Mouse (Mus musculus) CH12.LX (cell line): ENCODE measurements around the gene Galnt14.

ENCODE experiments used
- BHLHE40 ChIP-seq: IDR thresholded peaks from 2 replicates; pipeline ENCODE4 v1.6.1; 2011; ENCODE audit warnings: mild to moderate bottlenecking, low read depth, low read length, improper control_type of control experiment
- CTCF ChIP-seq, 2 experiments: IDR thresholded peaks in 1 of 2; conservative IDR thresholded peaks in 1 of 2; 2 replicates each; pipeline ENCODE4 v1.5.1; 2011 to 2012; ENCODE audit warnings: low read depth in 2 of 2, low read length in 2 of 2, improper control_type of control experiment in 1 of 2, inconsistent platforms in 1 of 2, mild to moderate bottlenecking in 1 of 2, moderate library complexity in 1 of 2
- EP300 ChIP-seq: IDR thresholded peaks from 2 replicates; pipeline ENCODE4 v1.6.1; 2011; ENCODE audit warnings: low read length, improper control_type of control experiment
- HCFC1 ChIP-seq: IDR thresholded peaks from 2 replicates; pipeline ENCODE4 v1.6.1; 2012; ENCODE audit warnings: low read depth, mild to moderate bottlenecking, inconsistent platforms, low read length, improper control_type of control experiment
- MAX ChIP-seq: IDR thresholded peaks from 2 replicates; pipeline ENCODE4 v1.6.1; 2011; ENCODE audit warnings: low read length, improper control_type of control experiment
- NRF1 ChIP-seq: IDR thresholded peaks from 2 replicates; pipeline ENCODE4 v1.6.1; 2014; ENCODE audit warnings: low read depth, mild to moderate bottlenecking, inconsistent platforms, low read length, improper control_type of control experiment, moderate library complexity
- ZKSCAN1 ChIP-seq: IDR thresholded peaks from 2 replicates; pipeline ENCODE4 v1.6.1; 2012; ENCODE audit warnings: low read depth, inconsistent platforms, low read length, improper control_type of control experiment, borderline replicate concordance
- ZMIZ1 ChIP-seq: IDR thresholded peaks from 2 replicates; pipeline ENCODE4 v1.6.1; 2012; ENCODE audit warnings: low read depth, mild to moderate bottlenecking, inconsistent platforms, low read length, improper control_type of control experiment

- TF ChIP-seq ZMIZ1 (no peak), HCFC1 (no peak), CTCF (conservative IDR thresholded peaks at IDR 0.05 in 1 of 2, IDR thresholded peaks at IDR 0.05 in 1 of 2; ENCODE audit: low read depth in 2 of 2, low read length in 2 of 2) (no peak), NRF1 (no peak), EP300 (no peak), BHLHE40 (no peak), MAX (no peak), ZKSCAN1 (no peak)
Measured at GRCm38 (mm10) chr17:73663237-73663636, 47.0 kb downstream of the Galnt14 start.
